Mouse (Mus musculus): ENCODE data around the gene Lmo7. TPM values are rescaled to one million over a fixed set of nuclear protein-coding genes. Genes with fewer than 3 reads are reported as not detected.

Gene Lmo7
- polyA plus RNA-seq, 1 experiment from 2014 or later: 4.4 TPM

DNA sequence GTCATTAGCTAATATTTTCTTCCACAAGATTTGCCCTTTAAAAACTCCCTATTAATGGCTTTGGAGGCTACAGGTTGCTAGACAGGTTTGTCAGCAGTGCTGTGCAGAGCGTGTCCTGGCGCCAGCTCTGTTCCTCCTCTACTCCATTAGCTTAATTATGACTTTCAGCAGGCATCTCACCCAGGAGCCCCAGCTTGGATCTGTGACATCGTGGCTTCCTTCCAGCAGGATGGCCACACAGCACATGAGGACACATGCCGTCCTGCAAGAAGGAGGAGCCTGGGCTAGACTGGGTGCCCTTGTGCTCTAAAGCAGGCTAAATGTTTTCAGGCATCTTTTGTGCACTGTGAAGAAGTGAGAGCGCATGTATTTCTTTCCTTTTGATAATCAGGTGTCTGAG lies 58.1 kb downstream of the Lmo7 start:
- Histone ChIP-seq H3K4me2 (ENCODE audit: low read length) (no peak overlapping the region), H3K4me1 (ENCODE audit: control insufficient read depth, insufficient read depth, low read length) (no peaks in the 10 kb centered on the region), H3K27me3 (replicated peaks; ENCODE audit: control insufficient read depth, insufficient read depth, low read length) (no peaks in the 10 kb centered on the region), H3K27ac (ENCODE audit: low read depth, low read length) (no peak overlapping the region), H3K4me3 (ENCODE audit: low read depth, low read length) (no peak overlapping the region), H3K36me3 (ENCODE audit: control insufficient read depth, insufficient read depth, low read length) (no peaks in the 10 kb centered on the region), H3K9ac (ENCODE audit: low read length) (no peak overlapping the region), H3K9me3 (replicated peaks; ENCODE audit: control insufficient read depth, low read length) (no peaks in the 10 kb centered on the region)
- 66% methylated on average over 5 of the region's 5 CpGs for WGBS
- DNase-seq (ENCODE audit: low spot score) (peak; percentile 33), ATAC-seq (peak; percentile 37; the same call in 1 of the 2 replicates)

DNA sequence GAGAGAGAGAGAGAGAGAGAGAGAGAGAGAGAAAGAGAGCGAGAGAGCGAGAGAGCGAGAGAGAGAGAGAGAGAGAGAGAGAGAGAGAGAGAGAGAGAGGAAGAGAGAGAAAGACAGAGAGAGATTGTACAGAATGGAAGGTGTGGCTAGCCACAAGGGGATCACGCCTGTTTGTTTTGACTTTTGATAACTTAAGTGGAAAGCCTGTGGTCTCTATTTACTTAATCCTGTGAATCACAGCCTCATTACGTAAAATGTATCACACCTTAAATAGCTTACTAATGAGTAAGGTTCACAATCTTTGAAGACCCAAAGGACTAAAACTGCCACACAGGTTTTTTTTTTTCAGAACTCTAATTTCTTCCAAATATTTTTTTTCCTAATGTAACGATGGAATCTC lies 58.7 kb downstream of the Lmo7 start:
- H3K27me3 ChIP-seq (replicated peaks; ENCODE audit: control insufficient read depth, insufficient read depth, low read length): no peaks in the 10 kb centered on the region
- 70% methylated on average over 5 of the region's 6 CpGs for WGBS
- H3K4me2 ChIP-seq (ENCODE audit: low read length): no peak overlapping the region
- H3K4me3 ChIP-seq (ENCODE audit: low read depth, low read length): no peak overlapping the region
- no peak overlapping the region for H3K27ac ChIP-seq (ENCODE audit: low read depth, low read length)
- no peaks in the 10 kb centered on the region for H3K4me1 ChIP-seq (ENCODE audit: control insufficient read depth, insufficient read depth, low read length)
- H3K9ac ChIP-seq (ENCODE audit: low read length): no peak overlapping the region
- H3K36me3 ChIP-seq (ENCODE audit: control insufficient read depth, insufficient read depth, low read length): no peaks in the 10 kb centered on the region
- H3K9me3 ChIP-seq (replicated peaks; ENCODE audit: control insufficient read depth, low read length): no peaks in the 10 kb centered on the region
- DNase-seq (ENCODE audit: low spot score) (no peak), ATAC-seq (no peak)

DNA sequence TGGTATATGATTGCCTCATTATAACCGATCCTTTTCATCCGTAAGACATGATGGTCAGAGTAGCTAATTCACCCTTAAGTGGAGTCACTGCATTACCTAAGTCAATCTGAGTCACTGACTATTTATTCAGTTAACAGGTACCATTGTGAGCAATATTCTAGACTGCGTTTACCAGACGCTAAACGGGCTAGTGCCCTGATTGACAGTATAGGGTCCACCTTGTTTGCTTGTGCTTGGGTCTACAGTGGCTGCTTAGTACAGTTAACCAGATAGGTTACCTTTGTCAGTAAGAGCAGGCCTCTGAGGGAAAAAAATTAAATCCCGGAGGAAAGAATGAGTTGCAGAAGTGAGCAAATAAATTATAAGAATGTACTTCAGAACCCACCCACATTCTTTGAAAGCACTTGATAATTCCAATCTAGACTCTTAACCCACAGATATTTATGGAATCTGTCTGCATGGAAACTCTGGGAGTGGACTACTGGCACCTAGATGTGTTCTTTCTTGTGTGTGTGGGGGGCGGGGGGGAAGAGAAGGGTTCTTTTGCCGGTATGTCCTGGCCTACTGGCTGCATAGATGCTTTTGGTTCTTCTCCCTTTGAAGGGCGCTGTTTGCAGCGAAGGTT lies 64.9 kb downstream of the Lmo7 start:
- H3K4me2 ChIP-seq (ENCODE audit: low read length): no peak overlapping the region
- no peak for ATAC-seq
- no peaks in the 10 kb centered on the region for H3K36me3 ChIP-seq (ENCODE audit: control insufficient read depth, insufficient read depth, low read length)
- no peaks in the 10 kb centered on the region for H3K4me1 ChIP-seq (ENCODE audit: control insufficient read depth, insufficient read depth, low read length)
- H3K4me3 ChIP-seq (ENCODE audit: low read depth, low read length): no peak overlapping the region
- 96% methylated on average over 10 of the region's 10 CpGs for WGBS
- H3K27me3 ChIP-seq (replicated peaks; ENCODE audit: control insufficient read depth, insufficient read depth, low read length): no peaks in the 10 kb centered on the region
- no peak overlapping the region for H3K27ac ChIP-seq (ENCODE audit: low read depth, low read length)
- DNase-seq (ENCODE audit: low spot score): no peak
- no peak overlapping the region for H3K9ac ChIP-seq (ENCODE audit: low read length)
- no peaks in the 10 kb centered on the region for H3K9me3 ChIP-seq (replicated peaks; ENCODE audit: control insufficient read depth, low read length)

GRCm38 (mm10) chr14:101797930-101798500 lies 68.3 kb downstream of the Lmo7 start:
- ATAC-seq: no peak
- Histone ChIP-seq H3K9me3 (replicated peaks; ENCODE audit: control insufficient read depth, low read length) (no peaks in the 10 kb centered on the region), H3K27ac (ENCODE audit: low read depth, low read length) (no peak overlapping the region), H3K36me3 (ENCODE audit: control insufficient read depth, insufficient read depth, low read length) (no peaks in the 10 kb centered on the region), H3K27me3 (replicated peaks; ENCODE audit: control insufficient read depth, insufficient read depth, low read length) (no peaks in the 10 kb centered on the region), H3K4me1 (ENCODE audit: control insufficient read depth, insufficient read depth, low read length) (no peaks in the 10 kb centered on the region), H3K4me2 (ENCODE audit: low read length) (no peak overlapping the region), H3K4me3 (ENCODE audit: low read depth, low read length) (no peak overlapping the region), H3K9ac (ENCODE audit: low read length) (no peak overlapping the region)
- no peak for DNase-seq (ENCODE audit: low spot score)
- 88% methylated on average over 5 of the region's 5 CpGs for WGBS

DNA sequence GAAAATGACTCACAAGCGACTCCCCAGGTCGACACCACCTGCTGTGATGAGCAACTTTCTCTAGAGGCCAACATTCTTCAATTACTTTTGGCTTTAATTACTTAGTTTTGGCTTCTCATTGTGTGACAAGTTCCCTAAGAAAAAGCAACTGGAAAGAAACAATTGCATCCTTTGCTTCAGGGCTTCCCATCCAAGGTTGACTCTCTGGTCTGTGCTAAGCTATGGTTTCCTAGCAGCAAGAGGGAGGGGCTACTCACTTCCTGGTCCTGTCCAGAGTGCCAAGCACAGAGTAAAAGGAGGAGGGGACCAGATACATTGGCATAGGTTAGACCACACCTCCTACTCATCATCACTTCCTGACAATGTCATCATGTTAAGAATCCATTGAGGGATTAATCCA lies 69.0 kb downstream of the Lmo7 start:
- no peak overlapping the region for H3K4me2 ChIP-seq (ENCODE audit: low read length)
- WGBS: 65% methylated on average over 2 of the region's 2 CpGs
- H3K9me3 ChIP-seq (replicated peaks; ENCODE audit: control insufficient read depth, low read length): no peaks in the 10 kb centered on the region
- no peak overlapping the region for H3K4me3 ChIP-seq (ENCODE audit: low read depth, low read length)
- no peaks in the 10 kb centered on the region for H3K36me3 ChIP-seq (ENCODE audit: control insufficient read depth, insufficient read depth, low read length)
- DNase-seq (ENCODE audit: low spot score): no peak
- H3K27me3 ChIP-seq (replicated peaks; ENCODE audit: control insufficient read depth, insufficient read depth, low read length): no peaks in the 10 kb centered on the region
- no peak overlapping the region for H3K27ac ChIP-seq (ENCODE audit: low read depth, low read length)
- H3K4me1 ChIP-seq (ENCODE audit: control insufficient read depth, insufficient read depth, low read length): no peaks in the 10 kb centered on the region
- no peak for ATAC-seq
- no peak overlapping the region for H3K9ac ChIP-seq (ENCODE audit: low read length)

DNA sequence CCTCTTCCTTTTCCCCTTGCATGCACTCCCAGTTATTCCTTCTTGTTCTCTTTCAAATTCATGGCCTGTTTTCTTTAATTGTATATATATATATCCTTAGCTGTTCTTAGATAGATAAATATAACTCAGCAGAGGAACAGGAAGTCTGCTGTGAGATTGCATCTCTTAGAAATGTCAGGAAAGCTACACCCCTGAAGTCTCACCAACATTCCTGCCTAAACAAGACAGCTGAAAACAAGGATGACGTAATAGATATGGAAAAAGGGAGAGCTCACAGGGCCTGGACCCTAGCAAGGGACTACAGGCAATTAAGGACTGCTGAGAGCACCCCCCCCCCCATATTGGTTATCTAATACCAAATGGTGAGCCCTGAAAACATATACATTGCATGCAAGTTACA lies 71.9 kb downstream of the Lmo7 start:
- no peak overlapping the region for H3K27ac ChIP-seq (ENCODE audit: low read depth, low read length)
- no peaks in the 10 kb centered on the region for H3K27me3 ChIP-seq (replicated peaks; ENCODE audit: control insufficient read depth, insufficient read depth, low read length)
- H3K4me3 ChIP-seq (ENCODE audit: low read depth, low read length): no peak overlapping the region
- H3K36me3 ChIP-seq (ENCODE audit: control insufficient read depth, insufficient read depth, low read length): no peaks in the 10 kb centered on the region
- 84% methylated on average over 1 of the region's 1 CpGs for WGBS
- no peaks in the 10 kb centered on the region for H3K4me1 ChIP-seq (ENCODE audit: control insufficient read depth, insufficient read depth, low read length)
- H3K4me2 ChIP-seq (ENCODE audit: low read length): no peak overlapping the region
- no peak for DNase-seq (ENCODE audit: low spot score)
- no peaks in the 10 kb centered on the region for H3K9me3 ChIP-seq (replicated peaks; ENCODE audit: control insufficient read depth, low read length)
- no peak overlapping the region for H3K9ac ChIP-seq (ENCODE audit: low read length)
- no peak for ATAC-seq

GRCm38 (mm10) chr14:101804119-101804518 lies 74.4 kb downstream of the Lmo7 start:
- no peak overlapping the region for H3K4me3 ChIP-seq (ENCODE audit: low read depth, low read length)
- no peak overlapping the region for H3K9ac ChIP-seq (ENCODE audit: low read length)
- no peak overlapping the region for H3K27ac ChIP-seq (ENCODE audit: low read depth, low read length)
- 85% methylated on average over 4 of the region's 4 CpGs for WGBS
- no peaks in the 10 kb centered on the region for H3K9me3 ChIP-seq (replicated peaks; ENCODE audit: control insufficient read depth, low read length)
- H3K4me2 ChIP-seq (ENCODE audit: low read length): no peak overlapping the region
- H3K36me3 ChIP-seq (ENCODE audit: control insufficient read depth, insufficient read depth, low read length): no peaks in the 10 kb centered on the region
- H3K4me1 ChIP-seq (ENCODE audit: control insufficient read depth, insufficient read depth, low read length): no peaks in the 10 kb centered on the region
- ATAC-seq (no peak), DNase-seq (ENCODE audit: low spot score) (no peak)
- H3K27me3 ChIP-seq (replicated peaks; ENCODE audit: control insufficient read depth, insufficient read depth, low read length): no peaks in the 10 kb centered on the region

DNA sequence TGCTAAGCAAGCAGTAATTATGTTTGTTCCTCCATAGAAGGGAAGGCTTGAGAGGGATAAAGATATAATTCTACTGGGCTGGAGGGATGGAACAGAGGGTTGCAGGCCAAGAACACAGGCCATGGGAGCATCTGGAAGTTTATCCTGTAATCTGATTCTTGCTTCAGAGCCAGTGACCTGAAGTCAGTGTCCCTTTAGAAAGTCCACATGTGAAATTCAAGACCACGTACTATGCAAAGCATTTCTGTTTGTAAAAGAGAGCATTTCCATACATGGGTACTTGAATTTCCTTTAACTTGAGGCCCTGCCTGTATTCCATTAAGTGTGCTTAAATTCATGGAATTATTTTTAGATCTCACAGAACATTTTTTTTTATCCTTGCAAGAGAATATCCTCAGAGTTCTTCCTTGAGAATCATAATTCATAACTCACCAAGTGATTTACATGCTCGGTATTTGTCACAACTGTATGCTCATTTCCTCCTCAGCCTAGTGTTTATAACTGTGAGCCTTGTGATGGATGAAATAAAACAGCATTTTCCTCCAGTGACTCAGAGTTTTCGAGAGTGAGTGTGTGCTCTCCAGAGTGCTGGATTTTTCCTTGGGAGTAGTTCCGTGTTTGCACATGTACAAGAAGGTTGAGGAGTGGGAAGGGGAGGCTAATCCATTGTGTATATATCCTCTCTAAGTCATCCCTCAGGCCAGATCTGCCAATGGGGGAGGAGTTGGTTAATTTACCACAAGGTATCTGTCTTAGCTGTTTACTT lies 75.0 kb downstream of the Lmo7 start:
- no peak for ATAC-seq
- Histone ChIP-seq H3K36me3 (ENCODE audit: control insufficient read depth, insufficient read depth, low read length) (no peaks in the 10 kb centered on the region), H3K27me3 (replicated peaks; ENCODE audit: control insufficient read depth, insufficient read depth, low read length) (no peaks in the 10 kb centered on the region), H3K27ac (ENCODE audit: low read depth, low read length) (no peak overlapping the region), H3K4me1 (ENCODE audit: control insufficient read depth, insufficient read depth, low read length) (no peaks in the 10 kb centered on the region), H3K9ac (ENCODE audit: low read length) (no peak overlapping the region), H3K4me3 (ENCODE audit: low read depth, low read length) (no peak overlapping the region), H3K9me3 (replicated peaks; ENCODE audit: control insufficient read depth, low read length) (no peaks in the 10 kb centered on the region), H3K4me2 (ENCODE audit: low read length) (no peak overlapping the region)
- 83% methylated on average over 4 of the region's 4 CpGs for WGBS
- no peak for DNase-seq (ENCODE audit: low spot score)

- Histone ChIP-seq H3K27me3 (replicated peaks; ENCODE audit: control insufficient read depth, insufficient read depth, low read length) (no peaks in the 10 kb centered on the region), H3K4me3 (ENCODE audit: low read depth, low read length) (no peak overlapping the region), H3K4me1 (ENCODE audit: control insufficient read depth, insufficient read depth, low read length) (no peaks in the 10 kb centered on the region), H3K36me3 (ENCODE audit: control insufficient read depth, insufficient read depth, low read length) (no peaks in the 10 kb centered on the region), H3K9ac (ENCODE audit: low read length) (no peak overlapping the region), H3K4me2 (ENCODE audit: low read length) (no peak overlapping the region), H3K9me3 (replicated peaks; ENCODE audit: control insufficient read depth, low read length) (no peaks in the 10 kb centered on the region), H3K27ac (ENCODE audit: low read depth, low read length) (no peak overlapping the region)
- WGBS: 93% methylated on average over 7 of the region's 7 CpGs
- no peak for ATAC-seq
- DNase-seq (ENCODE audit: low spot score): no peak
These were observed 75.6 kb downstream of the Lmo7 start for GRCm38 (mm10) chr14:101805328-101805697.

Data from forebrain, embryonic 14.5 days (tissue).